Mouse (Mus musculus) heart, embryonic 14.5 days (tissue): ENCODE results near the gene Zfp937. TPM values are rescaled to one million over a fixed set of nuclear protein-coding genes. Genes with fewer than 3 reads are reported as not detected.
"Not testable (repeated sequence)": the region's sequence is repeated elsewhere in the genome, so short reads cannot be mapped to it uniquely, and the experiment has no call there.

Experiments used
- ATAC-seq: fragments of 200-750 bp; cut with Nextera tagmentation; 2 replicates; pipeline ENCODE4 v1.8.0; 2017; ENCODE audit warnings: low read depth, moderate TSS enrichment; ENCODE audit not compliant: insufficient number of reproducible peaks, insufficient read depth, low FRiP score
- H3K27ac ChIP-seq, 2 experiments: fragments of 200-500 bp in 1 of 2; fragments of 300-500 bp in 1 of 2; sonication (generic) in 1 of 2; replicated peaks in 1 of 2; 2 replicates each; pipeline ENCODE4 v1.5.1; 2012 to 2014; ENCODE audit warnings: low read depth in 2 of 2, low read length in 2 of 2, control low read depth in 1 of 2, mild to moderate bottlenecking in 1 of 2, mixed read lengths in 1 of 2; ENCODE audit not compliant: control insufficient read depth in 1 of 2, insufficient read depth in 1 of 2
- H3K27me3 ChIP-seq: fragments of 300-500 bp; sonication (generic); 2 replicates; pipeline ENCODE4 v1.6.1; 2014; ENCODE audit warnings: mild to moderate bottlenecking, low read length, control low read depth; ENCODE audit not compliant: control insufficient read depth, insufficient read depth
- H3K36me3 ChIP-seq: fragments of 300-500 bp; sonication (generic); 2 replicates; pipeline ENCODE4 v1.6.1; 2014; ENCODE audit warnings: mild to moderate bottlenecking, control low read depth, low read length, mixed read lengths; ENCODE audit not compliant: control insufficient read depth, insufficient read depth
- H3K4me1 ChIP-seq, 2 experiments: fragments of 200-500 bp in 1 of 2; fragments of 300-500 bp in 1 of 2; sonication (generic) in 1 of 2; 2 replicates each; pipeline ENCODE4 v1.6.1; 2012 to 2014; ENCODE audit warnings: low read length in 2 of 2, control low read depth in 1 of 2, mixed read lengths in 1 of 2; ENCODE audit not compliant: control insufficient read depth in 2 of 2, insufficient read depth in 2 of 2
- H3K4me2 ChIP-seq: fragments of 300-500 bp; sonication (generic); 2 replicates; pipeline ENCODE4 v1.6.1; 2014; ENCODE audit warnings: mild to moderate bottlenecking, low read length
- H3K4me3 ChIP-seq, 2 experiments: fragments of 200-500 bp in 1 of 2; fragments of 300-500 bp in 1 of 2; sonication (generic) in 1 of 2; 2 replicates each; pipeline ENCODE4 v1.5.1; 2012 to 2014; ENCODE audit warnings: low read length in 2 of 2, mild to moderate bottlenecking in 2 of 2, control low read depth in 1 of 2, low read depth in 1 of 2, moderate library complexity in 1 of 2; ENCODE audit not compliant: control insufficient read depth in 1 of 2, insufficient read depth in 1 of 2
- H3K9ac ChIP-seq: fragments of 300-500 bp; sonication (generic); 2 replicates; pipeline ENCODE4 v1.6.1; 2014; ENCODE audit warnings: mild to moderate bottlenecking, low read length
- H3K9me3 ChIP-seq: fragments of 300-500 bp; sonication (generic); 2 replicates; pipeline ENCODE4 v1.6.1; 2016; ENCODE audit warnings: low read length, control low read depth; ENCODE audit not compliant: control insufficient read depth
- WGBS: fragments of 180-500 bp; shearing (Covaris S2); extraction: QIAGEN DNeasy Blood & Tissue Kit; methylation state at CpG from one replicate; pipeline ENCODE4 v1.1.7; 2014; 5-methylcytosine and 5-hydroxymethylcytosine counted together
- polyA plus RNA-seq: library from polyadenylated mRNA; unstranded; fragments of >200 nt; fragmentation: Nextera tagmentation; extraction: Ambion mirVana; gene quantifications from 2 replicates; pipeline ENCODE4 v1.2.1, GENCODE M21; 2014

Gene Zfp937
- polyA plus RNA-seq, 1 experiment from 2014 or later = 3.9 TPM

DNA sequence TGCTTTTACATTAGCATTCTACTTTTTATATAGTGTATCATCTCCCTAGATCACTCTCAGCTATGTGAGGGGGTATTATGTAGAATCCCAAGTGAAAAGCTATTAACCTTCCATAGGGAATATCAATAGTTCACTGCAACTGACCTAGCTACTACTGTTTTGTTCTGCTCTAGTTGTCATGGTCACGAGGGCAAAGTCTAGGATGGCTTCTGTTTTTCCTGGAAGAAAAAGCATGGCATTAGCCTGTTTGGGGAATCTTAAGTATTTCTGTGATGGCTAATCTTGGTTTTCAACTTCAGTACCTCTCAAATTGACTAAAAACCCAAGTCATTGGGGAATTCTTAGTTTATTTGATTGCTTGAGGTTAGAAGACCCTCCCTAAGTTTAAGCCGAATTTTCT lies 25.3 kb downstream of the Zfp937 start:
- H3K27ac ChIP-seq = no peak overlapping the region
- no peak overlapping the region for H3K4me3 ChIP-seq
- H3K4me1 ChIP-seq = no peaks in the 10 kb centered on the region
- 80% methylated on average over 2 of the region's 2 CpGs for WGBS
- no peak overlapping the region for H3K4me2 ChIP-seq
- peaks cover 29% of the 10 kb centered on the region for H3K9me3 ChIP-seq
- H3K9ac ChIP-seq = no peak overlapping the region
- H3K27me3 ChIP-seq = no peaks in the 10 kb centered on the region
- peaks cover 1% of the 10 kb centered on the region; the same call in 1 of the 2 replicates for H3K36me3 ChIP-seq
- ATAC-seq = no peak

GRCm38 (mm10) chr2:150255491-150255890 lies 37.6 kb downstream of the Zfp937 start, which contains the start of gene Gm21994:
Gene Gm21994, minus strand, starts transcription at chr2:150255591.
- H3K27ac ChIP-seq, H3K9me3 ChIP-seq, H3K36me3 ChIP-seq, H3K27me3 ChIP-seq, ATAC-seq, H3K4me3 ChIP-seq, H3K9ac ChIP-seq, H3K4me2 ChIP-seq, H3K4me1 ChIP-seq: not testable (repeated sequence)
- WGBS = 47% methylated on average over 2 of the region's 2 CpGs

DNA sequence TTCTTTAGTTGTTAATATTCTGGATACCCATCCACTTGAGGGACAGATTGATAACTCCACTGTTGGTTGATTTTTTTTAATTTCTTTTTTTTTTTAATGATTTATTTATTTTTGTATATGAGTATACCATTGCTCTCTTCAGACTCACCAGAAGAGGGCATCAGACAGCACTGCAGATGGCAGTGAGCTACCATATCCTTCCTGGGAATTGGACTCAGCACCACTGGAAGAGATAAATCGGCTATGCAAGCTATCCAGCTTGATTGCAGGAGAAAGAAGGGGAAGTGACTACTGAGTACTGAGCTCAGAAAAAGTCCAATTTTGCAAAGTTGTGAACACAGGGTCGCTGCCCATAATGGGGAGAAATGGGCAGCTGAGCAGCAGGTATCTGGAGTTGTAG lies 39.0 kb downstream of the Zfp937 start:
- H3K27ac ChIP-seq, ATAC-seq: not testable (repeated sequence)
- 65% methylated on average over 2 of the region's 2 CpGs for WGBS

DNA sequence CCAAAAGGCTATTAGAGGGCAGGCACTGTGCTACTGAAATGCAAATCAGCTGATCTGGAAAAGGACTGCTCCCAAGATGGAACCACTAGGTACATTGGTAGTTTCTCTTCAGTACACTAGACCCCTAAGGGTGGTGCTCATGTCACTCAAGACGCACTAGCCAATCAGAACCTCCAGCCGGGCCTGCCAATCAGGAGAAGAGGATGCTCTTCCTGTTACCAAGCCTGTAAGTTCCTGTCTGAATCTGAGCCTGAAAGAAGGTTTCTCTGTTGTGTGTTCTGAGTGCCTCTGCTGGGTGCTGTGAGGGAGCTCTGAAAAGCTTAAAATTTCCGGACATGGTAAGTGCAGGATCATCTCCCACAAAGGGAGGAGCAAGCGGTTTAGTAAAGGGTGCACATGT lies 39.4 kb downstream of the Zfp937 start, which contains the start of gene Gm14124:
Gene Gm14124, plus strand, starts transcription at position 227 of the 400 bp plus-strand sequence.
- H3K4me2 ChIP-seq, H3K9me3 ChIP-seq, H3K4me3 ChIP-seq, H3K27me3 ChIP-seq, H3K4me1 ChIP-seq, H3K36me3 ChIP-seq, H3K27ac ChIP-seq, ATAC-seq, H3K9ac ChIP-seq: not testable (repeated sequence)
- 65% methylated on average over 4 of the region's 4 CpGs for WGBS

More for the DNA sequence above, 39.0 kb downstream of the Zfp937 start:
- not testable (repeated sequence) for H3K9ac ChIP-seq, H3K4me3 ChIP-seq, H3K27me3 ChIP-seq, H3K36me3 ChIP-seq, H3K4me1 ChIP-seq, H3K9me3 ChIP-seq, H3K4me2 ChIP-seq

Other genes with a start within 250 kb of the Zfp937 start
- 6.0 and 7.0 TPM in 2 replicates for gene Zfp120, start 81.4 kb upstream of the Zfp937 start, polyA plus RNA-seq
- not detected in 2 replicates for gene Gm10770, start 38.4 kb upstream of the Zfp937 start, polyA plus RNA-seq
- not detected in 2 replicates for gene Gm14139, start 36.3 kb upstream of the Zfp937 start, polyA plus RNA-seq
- 1.6 and 1.9 TPM in 2 replicates for gene Gm21994, start 37.5 kb downstream of the Zfp937 start, polyA plus RNA-seq
- not detected in 2 replicates for gene Gm14124, start 39.4 kb downstream of the Zfp937 start, polyA plus RNA-seq
- not detected in 2 replicates for gene Gm10130, start 105.6 kb downstream of the Zfp937 start, polyA plus RNA-seq
- 4.5 and 4.6 TPM in 2 replicates for gene 3300002I08Rik, start 144.7 kb downstream of the Zfp937 start, polyA plus RNA-seq
- 3.4 and 4.4 TPM in 2 replicates for gene Zfp442, start 233.4 kb downstream of the Zfp937 start, polyA plus RNA-seq